Mouse (Mus musculus): ENCODE results near the gene 2700049A03Rik.
"Not testable (repeated sequence)": the region's sequence is repeated elsewhere in the genome, so short reads cannot be mapped to it uniquely, and the experiment has no call there.

Gene 2700049A03Rik

DNA sequence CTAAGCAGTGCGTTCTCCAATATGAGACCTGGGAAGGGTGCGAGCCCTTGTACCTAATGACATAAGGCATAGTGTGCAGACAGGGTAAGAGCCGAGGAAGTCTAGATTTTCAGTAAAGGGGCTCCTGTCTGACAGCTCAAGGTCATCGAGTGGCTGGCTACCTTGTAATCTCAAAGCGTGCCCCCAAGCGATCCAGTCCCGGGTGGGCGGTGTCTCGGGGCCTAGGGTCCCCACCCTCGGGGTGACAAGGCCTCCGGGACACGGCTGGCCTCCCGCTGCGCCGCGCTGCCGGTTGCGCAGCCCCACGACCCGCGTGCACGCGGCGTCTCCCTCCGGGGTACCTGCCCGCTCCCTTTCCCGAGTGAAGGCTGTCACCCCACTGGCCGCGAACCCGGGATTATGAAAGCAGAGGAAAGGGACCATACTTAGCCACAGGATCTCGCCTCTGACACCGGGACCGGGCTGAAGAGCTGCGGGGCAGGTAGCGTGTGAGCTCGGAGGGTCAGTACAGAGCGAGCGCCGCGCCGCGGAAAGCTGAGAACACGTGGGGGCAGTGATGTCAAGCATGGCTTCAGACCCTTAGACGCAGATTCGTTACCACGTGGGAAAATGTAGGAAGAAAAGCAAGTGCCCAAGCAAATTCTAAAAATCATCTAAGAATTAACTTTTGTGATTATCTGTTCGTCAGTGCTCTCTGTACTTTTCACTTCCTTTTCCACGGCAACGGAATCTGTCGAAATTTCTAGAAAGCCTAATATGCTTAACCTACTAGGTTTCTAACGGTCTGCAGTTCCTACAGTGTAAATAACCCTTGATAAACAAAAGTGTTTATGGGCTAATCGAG is at the start of gene 2700049A03Rik, which contains the start of gene Timm9:
Gene 2700049A03Rik (plus strand): TSS at position 719 of the 844 bp plus-strand sequence.
Gene Timm9 (minus strand): TSS at position 555 of the 844 bp plus-strand sequence.
- DNase-seq (ENCODE audit: low spot score), result peak; percentile 71

DNA sequence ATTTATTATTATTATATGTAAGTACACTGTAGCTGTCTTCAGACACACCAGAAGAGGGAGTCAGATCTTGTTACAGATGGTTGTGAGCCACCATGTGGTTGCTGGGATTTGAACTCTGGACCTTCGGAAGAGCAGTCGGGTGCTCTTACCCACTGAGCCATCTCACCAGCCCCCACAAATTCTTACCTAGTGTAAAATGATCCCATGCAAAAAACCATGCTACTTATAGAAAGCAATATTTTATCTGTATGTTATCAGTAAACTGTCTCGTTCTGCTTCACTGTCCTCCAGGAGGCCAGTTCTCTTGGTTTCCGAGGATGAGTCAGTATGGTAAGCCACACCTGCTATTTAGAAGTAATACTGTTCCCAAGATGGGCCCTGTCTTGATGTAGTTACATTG is 32.4 kb upstream of the 2700049A03Rik start:
- not testable (repeated sequence) for DNase-seq (ENCODE audit: low spot score)

DNA sequence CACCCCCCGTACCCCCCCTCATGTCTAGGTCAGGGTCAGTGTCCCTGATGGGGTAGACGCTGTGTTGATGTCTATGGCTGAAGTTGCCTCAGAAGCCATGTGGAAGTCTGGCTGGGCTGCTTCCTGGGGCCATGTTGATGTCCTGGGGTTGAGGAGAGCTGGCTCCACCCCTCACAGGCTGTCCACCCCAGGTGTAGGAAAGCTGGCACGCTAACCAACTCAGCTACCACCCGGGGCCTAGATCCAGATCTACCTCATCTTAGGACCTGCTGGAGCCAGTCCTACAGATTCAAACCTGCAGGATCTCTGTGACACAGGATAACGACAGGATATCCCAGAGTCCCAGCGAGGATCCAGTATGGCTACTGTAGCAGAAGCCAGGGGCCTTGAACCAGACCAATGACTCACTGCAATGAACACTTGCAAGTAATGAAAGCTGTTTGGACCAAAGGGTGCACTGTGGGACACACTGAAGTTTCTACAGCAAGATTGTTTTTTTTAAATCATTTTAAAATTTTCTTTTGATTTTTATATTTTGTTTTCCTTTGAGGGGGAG is 29.4 kb upstream of the 2700049A03Rik start:
- DNase-seq (ENCODE audit: low spot score), result no peak

GRCm38 (mm10) chr12:71111331-71111730 is 25.3 kb upstream of the 2700049A03Rik start, which contains the start of gene Tomm20l:
TSS of gene Tomm20l (plus strand) at chr12:71111428.
- DNase-seq (ENCODE audit: low spot score), result peak; percentile 61

DNA sequence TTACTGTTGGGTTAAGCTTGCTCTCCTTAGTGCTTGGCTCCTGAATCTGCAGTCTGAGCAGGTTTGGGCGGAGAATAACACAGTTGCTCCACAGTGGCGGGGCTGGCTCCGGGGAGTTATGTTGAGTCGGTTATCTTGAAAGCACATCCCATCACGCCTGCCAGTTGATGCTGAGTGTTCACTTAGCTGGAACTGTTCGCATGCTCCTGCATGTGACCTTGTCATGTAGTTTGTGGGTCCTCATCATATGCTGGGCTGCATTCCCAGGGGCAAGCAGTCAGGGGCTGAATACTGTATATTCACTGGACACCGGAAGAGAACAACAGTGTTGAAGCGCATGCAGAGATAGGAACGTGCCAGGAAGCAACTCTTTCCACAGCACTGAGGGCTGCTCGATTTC is 23.6 kb upstream of the 2700049A03Rik start:
- no peak for DNase-seq (ENCODE audit: low spot score)

DNA sequence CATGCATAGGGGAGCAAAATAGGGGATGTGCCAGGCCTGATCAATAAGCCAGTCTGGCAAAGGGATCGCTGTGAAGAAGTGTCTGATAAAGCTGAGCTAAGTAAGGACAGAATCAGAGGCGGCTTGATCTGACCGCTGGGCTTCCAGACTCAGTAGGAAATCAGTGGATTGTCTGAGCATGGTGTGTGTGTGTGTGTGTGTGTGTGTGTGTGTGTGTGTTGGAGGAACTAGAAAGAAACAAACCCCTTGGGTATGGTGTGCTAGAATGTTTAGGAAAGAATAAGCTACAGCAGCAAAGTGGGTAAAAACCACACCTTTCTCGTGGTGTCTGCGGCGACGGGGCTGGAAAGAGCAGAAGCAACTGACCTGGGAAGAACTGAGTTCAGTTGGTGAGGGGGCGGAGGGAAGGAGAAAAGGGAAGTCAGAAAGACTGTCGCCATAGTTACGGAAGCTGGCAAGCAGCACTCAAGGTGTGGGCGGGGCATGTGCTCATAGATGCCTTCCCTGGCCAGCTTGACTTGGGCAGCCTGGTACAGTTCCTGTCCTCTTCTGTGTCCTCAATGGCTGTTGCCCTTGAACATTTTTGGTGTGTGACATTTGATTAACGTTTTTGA is 22.9 kb upstream of the 2700049A03Rik start:
- DNase-seq (ENCODE audit: low spot score), result peak; percentile 53

GRCm38 (mm10) chr12:71116411-71116810 is 20.2 kb upstream of the 2700049A03Rik start:
- no peak for DNase-seq (ENCODE audit: low spot score)

- DNase-seq (ENCODE audit: low spot score), result no peak
These were observed 13.9 kb upstream of the 2700049A03Rik start for GRCm38 (mm10) chr12:71122731-71123130.

DNA sequence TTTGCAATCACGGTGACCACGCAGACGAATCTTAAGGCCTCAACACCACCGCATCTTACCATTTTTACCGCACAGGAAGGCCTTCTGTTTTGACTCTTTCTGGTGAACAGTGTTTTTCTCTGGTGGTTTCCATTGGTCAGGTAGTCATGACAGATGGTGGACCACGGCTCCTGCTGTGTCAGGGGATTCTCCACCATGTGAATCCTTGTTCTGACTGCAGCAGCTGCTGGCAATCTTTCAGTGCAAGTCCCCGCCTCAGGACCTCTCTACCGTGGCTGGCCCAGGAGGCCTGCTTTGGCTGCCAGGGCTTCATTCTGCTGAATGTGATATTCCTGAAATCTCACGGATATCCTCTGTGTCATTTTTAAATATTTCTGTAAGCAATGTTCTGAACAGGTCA is 13.4 kb upstream of the 2700049A03Rik start:
- no peak for DNase-seq (ENCODE audit: low spot score)

- DNase-seq (ENCODE audit: low spot score), result no peak
These were observed 1.1 kb upstream of the 2700049A03Rik start for GRCm38 (mm10) chr12:71135581-71135980.

DNA sequence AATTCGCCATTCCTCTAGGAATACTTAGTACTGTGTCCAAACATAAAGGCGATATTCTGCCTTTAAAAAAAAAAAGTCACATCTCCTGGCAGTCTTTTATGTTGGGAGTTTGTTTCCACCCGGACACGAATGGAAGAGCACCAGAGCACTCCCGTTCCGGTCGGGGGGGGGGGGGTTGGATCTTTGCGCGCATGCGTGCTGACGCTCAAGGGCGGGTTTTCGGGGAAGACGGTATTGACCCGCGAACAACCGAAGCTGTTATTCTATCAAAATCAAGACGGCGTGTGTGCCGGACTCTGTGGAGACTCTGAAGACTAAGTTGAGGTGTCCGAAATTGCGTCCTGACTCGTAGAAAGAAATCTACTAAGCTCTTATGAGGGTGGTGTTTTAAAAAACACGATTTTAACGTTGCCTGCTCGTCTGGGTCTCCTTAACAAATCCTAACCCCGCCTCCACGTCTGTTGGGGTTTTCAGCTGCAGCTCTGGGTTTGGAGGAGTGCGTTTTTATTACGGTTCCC is 385 bp downstream of the 2700049A03Rik start:
- DNase-seq (ENCODE audit: low spot score), result peak; percentile 76

DNA sequence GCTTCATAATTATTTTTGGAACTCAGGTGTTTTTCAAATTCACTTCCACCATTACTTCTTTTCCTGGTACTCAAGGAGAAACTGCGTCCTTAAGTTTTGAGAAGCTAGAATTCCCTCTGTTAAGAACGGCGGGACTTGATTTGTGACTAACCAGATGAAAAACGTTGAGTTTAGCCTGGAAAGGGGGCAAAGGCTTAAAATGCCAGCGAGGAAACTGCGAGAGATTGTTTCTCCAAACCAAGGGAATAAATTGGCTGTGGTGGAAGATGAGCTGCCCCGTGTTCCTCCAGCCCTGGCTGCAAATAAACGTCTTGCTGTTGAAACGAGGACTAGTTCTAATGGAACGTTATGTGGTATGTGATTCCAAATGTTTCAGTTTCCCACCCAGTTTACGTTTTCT is 1.0 kb downstream of the 2700049A03Rik start:
- DNase-seq (ENCODE audit: low spot score), result no peak

GRCm38 (mm10) chr12:71139258-71139828 is 2.7 kb downstream of the 2700049A03Rik start:
- DNase-seq (ENCODE audit: low spot score), result no peak

GRCm38 (mm10) chr12:71141189-71141588 is 4.5 kb downstream of the 2700049A03Rik start:
- DNase-seq (ENCODE audit: low spot score), result no peak

DNA sequence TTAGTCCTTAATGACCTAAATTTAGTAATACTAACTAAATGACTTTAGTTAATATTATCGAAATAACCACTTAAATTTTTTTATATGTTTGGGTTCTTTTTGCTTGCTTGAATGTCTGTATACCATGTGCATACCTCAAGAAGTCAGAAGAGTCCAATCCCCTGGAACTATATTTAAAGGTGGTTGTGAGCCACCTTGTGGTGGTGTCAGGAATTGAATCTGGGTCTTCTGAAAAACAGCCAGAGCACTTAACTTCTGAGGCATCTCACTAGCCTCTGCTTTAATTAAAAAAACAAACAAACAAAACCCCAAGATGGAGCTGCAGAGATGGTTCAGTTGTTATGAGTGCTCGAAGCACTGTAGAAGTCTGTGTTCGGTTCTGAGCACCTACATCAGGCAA is 11.0 kb downstream of the 2700049A03Rik start:
- DNase-seq (ENCODE audit: low spot score), result peak; percentile 24

- peak; percentile 24 for DNase-seq (ENCODE audit: low spot score)
These were observed 12.2 kb downstream of the 2700049A03Rik start for GRCm38 (mm10) chr12:71148801-71149200.

GRCm38 (mm10) chr12:71149456-71149855 is 12.8 kb downstream of the 2700049A03Rik start:
- no peak for DNase-seq (ENCODE audit: low spot score)

DNA sequence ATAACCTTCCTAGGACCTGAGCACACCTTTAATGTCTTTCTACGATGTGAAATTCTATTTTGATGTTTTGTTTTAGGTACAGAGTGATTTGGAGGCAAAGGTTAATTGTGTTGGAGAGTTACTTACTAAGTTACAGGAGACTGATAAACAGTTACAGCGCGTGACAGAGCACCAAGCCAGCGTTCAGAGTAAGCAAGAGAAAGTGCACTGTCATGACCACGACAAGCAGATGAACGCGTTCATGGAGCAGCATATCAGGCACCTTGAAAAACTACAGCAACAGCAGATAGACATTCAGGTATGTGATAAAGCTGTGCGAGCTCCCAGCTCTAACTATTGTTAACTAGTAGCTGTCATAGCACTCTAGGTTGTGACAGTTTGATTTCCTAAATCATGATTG is 13.5 kb downstream of the 2700049A03Rik start:
- no peak for DNase-seq (ENCODE audit: low spot score)

DNA sequence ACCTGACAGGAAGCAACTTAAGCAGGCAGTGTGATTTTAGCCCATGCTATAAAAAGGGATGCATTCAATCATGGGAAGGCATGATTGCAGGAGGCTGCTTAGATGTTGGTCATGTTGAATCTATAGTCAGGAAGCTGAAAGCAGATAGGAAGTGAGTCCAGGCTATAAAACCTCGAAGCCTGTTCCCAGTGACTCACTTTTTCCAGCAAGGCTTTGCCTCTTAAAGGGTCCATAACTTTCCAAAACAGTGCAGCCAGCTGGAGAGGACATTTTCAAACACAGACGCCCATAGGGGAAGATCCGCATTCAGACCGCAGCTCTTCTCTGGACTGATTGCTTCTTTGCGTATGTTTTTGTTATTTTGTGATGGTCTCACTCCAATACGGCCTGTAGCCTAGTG is 18.3 kb downstream of the 2700049A03Rik start:
- no peak for DNase-seq (ENCODE audit: low spot score)

DNA sequence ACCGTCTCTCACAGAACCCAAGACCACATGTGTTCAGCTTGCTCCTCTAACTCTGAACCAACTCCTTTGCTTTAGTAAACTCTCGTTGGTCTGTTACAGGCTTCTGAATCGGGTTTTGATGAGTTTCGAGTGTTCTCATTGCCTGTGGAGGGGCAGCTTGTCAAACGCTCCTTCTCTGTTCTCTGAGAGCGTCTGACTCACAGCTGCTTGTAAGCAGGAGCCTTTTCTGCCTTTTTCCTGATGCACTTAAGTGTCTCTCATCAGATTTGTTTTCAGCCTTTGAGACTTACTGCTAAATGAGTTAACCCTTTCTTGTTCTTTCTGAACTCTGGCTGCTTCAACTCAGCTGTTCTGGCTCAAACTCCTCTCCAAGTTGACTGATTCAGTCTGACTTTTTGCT is 21.3 kb downstream of the 2700049A03Rik start:
- DNase-seq (ENCODE audit: low spot score), result no peak

DNA sequence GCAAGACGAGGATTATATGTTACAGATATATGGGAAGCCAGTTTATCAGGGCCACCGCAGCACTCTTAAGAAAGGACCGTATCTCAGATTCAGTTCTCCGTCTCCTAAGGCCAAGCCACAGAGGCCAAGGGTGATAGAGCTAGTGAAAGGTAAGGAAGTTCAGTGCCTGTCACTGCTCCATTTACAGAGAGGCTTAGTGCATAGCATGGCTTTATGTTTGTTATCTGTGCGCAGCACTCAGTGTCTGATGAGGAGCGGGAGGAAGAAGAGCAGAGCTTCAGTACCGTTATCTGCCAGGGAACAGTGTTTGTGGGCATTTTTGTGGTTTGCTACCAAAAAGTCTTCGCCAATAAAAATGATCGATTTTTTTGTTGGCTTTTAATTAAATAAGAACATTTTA is 27.8 kb downstream of the 2700049A03Rik start:
- no peak for DNase-seq (ENCODE audit: low spot score)

GRCm38 (mm10) chr12:71169911-71170310 is 33.3 kb downstream of the 2700049A03Rik start:
- no peak for DNase-seq (ENCODE audit: low spot score)

All from ovary, postnatal 36 days (tissue).